Mouse (Mus musculus): ENCODE measurements around the gene Vmn2r94.

Vmn2r94 gene

DNA sequence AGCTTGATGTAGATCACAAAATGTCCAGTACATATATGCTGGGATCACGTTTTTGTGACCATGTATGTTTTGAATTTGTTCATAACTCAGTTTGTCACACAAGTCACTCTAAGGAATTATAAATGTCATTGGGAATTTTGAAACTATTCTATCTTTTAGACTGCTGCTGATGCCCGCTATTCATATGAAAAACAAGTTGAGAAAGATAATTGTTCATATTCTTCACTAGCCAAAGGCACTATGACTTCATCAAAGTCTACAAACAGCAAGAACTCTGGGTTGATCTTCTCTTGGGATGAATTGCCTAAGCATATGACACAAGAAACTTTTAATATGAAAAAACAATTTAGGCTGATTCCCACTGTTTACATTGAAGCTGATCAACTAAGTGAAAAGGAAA lies at the start of gene Vmn2r94:
Vmn2r94 (minus strand) TSS at position 101 of the 400 bp plus-strand sequence.
- no peak for DNase-seq (ENCODE audit: low read depth, low spot score)

DNA sequence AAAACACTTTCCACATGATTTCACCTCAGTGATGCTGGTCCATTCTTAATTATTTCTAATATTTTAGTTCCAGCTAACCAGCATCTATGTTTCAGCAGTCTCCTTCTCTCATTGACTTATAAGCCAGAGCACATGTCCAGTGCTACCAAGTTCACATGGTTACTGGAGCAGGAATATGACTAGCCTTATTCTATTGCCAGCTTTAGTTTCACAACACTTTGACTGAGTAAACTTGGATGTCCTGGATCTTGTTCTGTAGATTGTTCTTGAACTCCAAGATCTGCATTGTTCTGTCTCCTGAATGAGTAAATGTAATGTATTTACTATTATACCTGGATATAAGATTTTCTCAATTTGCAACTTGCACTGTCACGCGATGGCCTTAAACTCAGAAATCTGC lies 45.5 kb upstream of the Vmn2r94 start:
- no peak for DNase-seq (ENCODE audit: low read depth, low spot score)

DNA sequence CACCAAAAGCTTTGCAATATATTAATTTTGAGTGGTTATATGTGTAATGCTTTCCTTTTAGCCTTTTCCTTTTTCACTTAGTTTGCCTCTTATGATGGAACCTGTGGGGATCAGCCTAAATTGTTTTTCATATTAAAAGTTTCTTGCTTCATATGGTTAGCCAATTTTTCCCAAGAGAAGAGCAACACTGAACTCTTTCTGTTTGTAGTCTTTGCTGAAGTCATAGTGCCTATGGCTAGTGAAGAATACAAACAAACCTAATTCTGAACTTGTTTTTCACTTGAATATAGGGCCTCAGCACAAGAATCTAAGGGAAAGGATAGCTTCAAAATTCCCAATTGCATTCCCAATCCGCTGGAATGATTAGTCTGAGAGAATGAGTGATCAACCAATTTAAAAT lies 20.2 kb upstream of the Vmn2r94 start, which contains the start of gene Vmn2r93:
Vmn2r93 (plus strand) TSS at position 301 of the 400 bp plus-strand sequence.
- no peak for DNase-seq (ENCODE audit: low read depth, low spot score)

DNA sequence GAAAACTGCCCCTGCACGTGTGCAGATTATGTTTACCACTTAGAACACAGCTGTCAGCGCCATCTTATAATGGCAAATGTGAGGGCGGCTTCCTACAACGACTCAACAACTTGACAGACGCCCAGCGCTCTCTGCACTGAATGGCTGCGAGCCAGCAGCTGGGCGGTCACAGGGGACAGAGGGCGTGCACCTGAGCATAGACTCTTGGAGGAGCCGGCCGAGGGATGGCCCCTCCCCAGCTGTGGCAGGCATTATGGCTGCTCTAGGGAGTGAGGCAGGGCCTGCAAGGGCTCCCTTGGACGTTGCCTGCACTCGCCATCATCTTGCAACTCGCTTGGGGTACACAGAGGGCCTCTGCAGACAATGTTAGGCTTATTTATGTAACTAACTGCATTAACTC lies 40.6 kb downstream of the Vmn2r94 start:
- no peak for DNase-seq (ENCODE audit: low read depth, low spot score)

DNA sequence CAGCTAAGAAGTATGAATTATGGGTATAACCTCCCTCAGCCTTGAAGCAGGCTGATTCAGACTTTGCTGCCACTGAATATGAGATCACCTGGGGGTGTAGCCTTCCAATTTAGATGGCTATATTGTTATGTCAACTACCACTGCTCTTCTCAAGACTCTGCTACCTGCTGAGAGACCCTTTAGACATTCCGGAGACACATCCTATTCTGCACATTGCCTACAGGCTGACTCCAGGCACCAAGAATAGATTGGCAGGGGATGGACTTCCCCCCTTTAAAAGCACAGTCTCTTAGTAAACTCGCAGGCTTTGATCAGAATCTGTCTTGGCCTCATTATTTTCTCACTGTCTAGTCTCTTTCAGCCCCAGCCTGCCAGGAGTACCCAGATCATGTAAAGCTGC lies 45.6 kb downstream of the Vmn2r94 start:
- no peak for DNase-seq (ENCODE audit: low read depth, low spot score)

DNA sequence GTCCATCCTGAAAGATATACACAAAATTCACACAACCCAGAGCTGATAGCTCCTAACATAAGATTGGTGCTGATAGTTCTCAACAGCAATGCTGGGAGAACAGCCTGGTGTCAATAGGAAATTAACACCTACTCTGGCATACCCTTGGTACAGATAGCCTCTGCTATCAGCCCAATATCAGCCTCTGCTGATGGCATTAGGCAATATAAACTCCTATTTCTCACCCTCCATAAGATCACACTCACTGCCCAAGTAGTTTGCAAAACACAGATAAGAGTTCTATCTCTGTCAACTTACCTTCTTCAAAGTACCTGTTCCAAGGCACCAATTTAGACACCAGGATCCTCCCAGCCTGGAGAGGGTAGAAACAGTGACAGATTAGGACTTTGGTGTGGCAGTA lies 56.3 kb downstream of the Vmn2r94 start:
- DNase-seq (ENCODE audit: low read depth, low spot score): no peak
